Mouse (Mus musculus): ENCODE results near the gene Dnm3. TPM values are rescaled to one million over a fixed set of nuclear protein-coding genes. Genes with fewer than 3 reads are reported as not detected.

Gene Dnm3
- 10 to 100 TPM; 80.3 to 99.6 (median 83.3) TPM for total RNA-seq (2022)

DNA sequence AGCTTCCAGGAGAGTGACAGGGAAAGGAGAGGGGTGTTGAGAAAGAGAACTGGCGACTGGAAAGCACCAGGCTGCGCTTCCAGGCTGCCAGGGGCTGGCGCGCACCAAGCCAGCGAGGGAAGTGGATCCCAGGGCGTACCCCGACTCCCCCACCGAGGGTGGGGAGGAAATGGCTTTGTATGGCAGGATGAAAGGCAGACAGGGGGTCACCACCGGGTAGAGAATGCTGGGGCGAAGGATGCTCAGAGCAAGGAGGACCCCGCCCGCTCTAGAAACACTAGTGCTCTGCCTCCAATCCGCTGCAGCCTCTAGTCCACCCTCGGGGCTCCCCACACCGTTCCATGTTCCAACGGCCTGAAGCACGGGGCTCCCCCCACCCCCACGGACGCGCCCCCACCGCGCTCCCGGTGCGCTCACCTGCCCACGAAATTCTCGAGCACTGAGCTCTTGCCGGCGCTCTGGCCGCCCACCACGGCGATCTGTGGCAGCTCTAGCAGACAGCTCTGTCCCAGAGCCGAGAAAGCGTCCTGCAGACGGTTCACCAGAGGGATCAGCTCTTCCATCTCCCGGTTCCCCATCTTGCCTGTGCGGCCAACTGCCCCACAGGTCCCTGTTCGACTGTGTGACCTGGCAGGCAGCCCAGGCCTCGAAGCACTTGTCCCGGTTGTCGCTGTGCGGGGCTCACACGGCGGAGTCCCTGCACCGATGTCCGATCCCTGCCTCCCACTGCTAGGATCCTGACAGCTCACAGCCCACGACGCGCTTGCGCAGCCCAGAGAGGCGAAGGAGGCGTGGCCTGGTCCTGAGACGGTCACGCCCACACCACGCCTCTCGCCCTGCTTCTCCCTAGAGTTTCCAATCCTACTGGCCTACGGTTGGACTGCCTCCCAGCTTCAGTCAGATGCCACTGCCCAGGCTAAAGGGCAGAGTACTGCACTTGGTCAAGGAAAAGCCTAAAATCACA, at the start of gene Dnm3:
Dnm3 (minus strand) TSS at position 789 of the 964 bp plus-strand sequence.
- DNase-seq (ENCODE audit: low spot score in 2 of 2) = peak; percentile 90 to 91

DNA sequence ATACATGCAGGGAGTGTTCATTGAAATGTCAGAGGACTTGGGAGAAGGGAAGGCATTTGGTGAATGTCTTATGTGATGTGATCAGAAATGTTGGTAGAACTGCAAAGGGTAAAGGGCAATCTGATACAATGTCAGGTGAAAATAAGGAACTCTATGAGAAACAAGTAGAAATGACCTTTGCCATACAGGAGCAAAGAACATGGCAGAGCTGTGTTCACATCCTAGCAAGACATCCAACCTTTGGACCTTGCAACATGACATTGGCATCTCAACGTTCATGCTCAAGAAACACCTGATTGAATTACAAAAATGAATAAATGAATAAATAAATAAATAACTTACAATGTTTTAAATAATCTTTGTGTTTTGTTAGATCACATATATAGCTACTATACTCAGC, 37.3 kb upstream of the Dnm3 start:
- DNase-seq (ENCODE audit: low spot score in 2 of 2) = no peak

DNA sequence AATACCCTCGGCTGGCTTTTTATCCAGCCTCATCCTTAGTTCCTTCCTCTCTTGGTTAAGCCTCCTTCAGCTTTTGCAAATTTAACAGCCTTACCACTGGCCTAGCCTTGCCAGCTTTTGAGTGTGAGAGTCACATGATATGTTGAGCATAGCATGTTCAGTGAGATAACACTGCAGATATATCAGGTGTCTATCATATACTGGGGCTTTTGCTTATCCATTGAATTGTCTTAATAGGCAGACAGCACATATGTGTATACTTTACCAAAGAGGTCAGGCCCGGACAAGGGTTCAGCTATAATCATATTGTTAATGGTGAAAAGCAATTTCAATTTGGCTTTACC, 32.2 kb upstream of the Dnm3 start:
- DNase-seq (ENCODE audit: low spot score in 2 of 2) = no peak

DNA sequence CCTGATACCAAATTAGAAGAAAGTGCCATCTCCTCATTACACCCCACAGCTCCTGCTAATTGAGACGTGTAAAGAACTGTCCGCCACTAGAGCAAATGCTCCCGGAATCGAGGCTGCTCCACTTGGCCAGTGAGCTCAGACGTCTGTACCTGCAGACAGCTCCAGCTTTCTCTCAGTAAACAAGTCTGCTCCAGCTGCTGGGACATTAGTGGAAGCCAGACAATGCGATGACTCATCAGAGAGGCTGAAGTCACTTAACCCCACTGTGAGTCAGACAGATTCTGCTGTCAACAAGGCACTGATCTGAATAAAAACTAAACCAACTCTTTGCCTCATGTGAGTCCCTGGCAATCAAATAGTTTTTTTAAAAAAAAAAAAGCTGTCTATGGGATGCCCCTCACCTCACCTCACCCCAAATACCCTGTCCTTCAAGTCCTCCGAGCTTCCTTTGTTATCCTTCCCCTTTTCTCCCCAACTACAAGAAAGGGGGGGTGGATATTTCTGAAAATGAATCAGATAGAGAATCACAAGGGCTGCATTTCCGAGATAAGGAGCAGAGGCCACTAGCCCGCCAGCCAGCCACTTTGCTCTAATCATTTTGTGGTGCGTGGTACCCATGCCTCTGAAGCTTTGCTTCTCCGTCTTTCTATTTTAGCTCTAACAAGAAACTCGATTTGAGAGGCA, 31.6 kb upstream of the Dnm3 start:
- DNase-seq (ENCODE audit: low spot score in 2 of 2) = peak; percentile 14 to 36

DNA sequence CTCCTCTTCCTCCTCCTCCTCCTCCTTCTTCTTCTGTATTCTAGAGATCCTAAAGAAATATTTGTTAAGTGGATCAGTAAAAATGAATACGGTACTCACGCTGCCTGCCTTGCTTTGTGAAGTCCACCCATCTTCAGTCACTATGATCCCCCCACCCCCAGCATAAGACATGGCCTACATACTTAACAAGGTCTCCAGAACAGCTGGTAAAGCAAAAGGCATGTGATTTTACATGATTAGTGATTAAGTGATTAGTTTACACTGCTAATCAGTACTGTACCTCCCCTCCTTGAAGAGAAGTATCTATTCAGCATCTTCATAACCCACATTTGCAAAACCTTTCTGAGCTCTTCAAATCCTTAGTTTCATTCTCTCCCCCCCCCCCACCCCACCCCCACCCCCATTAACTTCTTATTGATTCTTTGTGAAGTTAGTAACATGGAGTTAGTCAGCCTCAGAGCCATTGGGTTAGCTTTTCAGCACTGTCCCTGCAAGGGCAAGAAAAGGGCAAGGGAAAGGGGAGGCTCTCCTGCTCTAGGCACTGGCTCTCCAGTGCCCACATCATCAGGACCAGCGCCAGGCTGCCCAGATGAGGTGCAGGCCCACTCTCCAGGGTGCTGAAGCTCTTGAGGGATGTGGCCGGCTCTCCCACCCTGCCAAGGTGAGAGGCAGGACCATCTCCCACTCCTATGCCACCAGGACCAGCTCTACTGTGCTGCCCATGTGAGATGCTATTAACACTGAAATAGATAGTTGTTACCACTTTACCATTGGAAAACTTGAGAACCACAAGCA, 30.6 kb upstream of the Dnm3 start:
- DNase-seq (ENCODE audit: low spot score in 2 of 2) = no peak

DNA sequence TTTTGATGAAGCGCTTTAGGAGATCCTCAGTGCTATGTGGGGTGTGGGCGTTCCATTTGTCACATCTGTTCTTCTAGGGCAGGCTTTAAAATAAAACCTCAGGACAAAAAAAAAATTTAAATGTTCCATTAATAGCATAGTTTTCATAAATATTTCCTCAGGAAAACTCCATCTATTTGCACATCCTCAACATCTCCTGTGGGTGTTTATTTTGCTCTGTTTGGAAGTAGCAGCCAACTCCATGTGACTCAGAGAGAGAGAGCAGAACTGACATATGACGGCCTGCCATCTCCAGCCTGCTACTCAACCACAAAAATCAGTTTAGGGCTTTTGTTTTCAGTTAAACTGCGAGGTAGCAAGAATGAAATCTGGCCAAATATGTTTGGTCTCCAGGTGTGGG, 28.7 kb upstream of the Dnm3 start:
- DNase-seq (ENCODE audit: low spot score in 2 of 2) = peak in 1 of 2 experiments; percentile 9

DNA sequence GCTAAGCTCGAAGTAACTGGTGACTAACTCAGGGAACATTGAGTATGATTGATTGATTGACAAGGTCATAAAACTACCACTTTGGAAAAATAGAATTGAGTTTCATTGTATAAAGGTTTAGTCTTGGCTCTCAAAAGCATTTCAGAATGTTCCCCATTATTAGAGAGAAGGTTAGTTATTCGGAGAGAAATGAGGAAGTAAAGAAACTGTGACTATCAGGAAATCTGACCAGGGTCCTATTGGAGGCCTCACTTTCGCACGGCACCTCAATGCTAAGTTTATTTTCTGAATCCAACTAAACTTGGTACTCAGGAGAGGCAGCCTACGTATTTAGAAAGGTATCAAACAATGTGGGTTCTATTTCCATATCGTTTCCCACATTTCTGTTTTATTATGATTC, 27.8 kb upstream of the Dnm3 start:
- no peak for DNase-seq (ENCODE audit: low spot score in 2 of 2)

DNA sequence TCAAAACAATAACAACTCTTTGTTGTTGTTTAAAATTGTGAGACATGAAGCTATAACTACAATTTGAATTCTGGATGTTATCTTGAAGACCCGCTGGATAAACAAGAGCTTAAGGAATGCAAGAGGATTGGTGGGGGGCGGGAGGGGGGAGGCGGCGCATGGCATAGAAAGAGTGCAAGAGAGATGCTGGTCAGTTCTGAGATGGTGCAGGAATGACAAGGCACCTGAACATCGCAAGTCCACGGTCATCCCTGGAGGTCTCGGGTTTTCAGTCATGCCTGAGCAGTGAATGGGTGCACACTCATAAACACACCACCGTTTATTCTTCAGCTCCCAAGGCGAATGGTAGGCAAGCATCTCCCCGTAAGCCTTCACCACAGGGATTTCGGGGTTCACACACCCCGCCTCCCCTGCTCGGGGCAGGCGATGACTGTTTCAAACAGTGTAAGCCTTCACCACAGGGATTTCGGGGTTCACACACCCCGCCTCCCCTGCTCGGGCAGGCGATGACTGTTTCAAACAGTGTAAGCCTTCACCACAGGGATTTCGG, 1.2 kb downstream of the Dnm3 start:
- no peak for DNase-seq (ENCODE audit: low spot score in 2 of 2)

DNA sequence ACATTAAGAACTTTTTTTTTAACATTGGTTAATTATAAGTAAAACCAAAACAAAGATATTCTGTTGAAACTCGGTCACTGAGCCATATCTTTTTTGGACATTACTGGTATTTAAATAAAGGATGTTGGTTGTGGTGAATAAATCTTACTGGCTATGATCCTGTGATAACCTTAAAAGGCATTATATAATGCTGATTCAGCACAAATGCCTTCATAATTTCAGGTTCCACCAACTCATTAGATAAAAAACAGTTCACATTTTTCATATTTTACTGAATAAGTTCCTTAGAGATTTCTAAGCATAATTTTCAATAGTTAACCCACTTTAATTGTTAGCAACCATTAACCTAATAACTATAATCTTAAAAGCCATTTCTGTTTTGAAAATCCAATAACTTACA, 4.9 kb downstream of the Dnm3 start:
- DNase-seq (ENCODE audit: low spot score in 2 of 2) = no peak

DNA sequence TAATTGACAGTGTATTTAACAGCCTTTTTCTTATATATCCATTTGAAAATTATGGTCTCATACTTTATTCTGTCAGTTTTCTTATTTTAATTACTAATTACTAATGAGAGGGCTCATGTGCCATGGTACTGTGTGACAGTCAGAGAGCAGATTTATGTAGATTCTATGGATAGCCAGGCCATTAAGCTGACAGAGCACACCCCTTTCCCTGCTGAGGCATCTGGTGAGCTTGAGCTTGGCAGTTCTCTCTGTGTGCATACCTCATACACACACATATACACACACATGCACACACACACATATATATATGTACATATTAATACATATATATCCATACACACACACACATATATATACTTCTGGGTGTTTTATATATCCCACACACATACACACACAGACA, 6.7 kb downstream of the Dnm3 start:
- DNase-seq (ENCODE audit: low spot score in 2 of 2) = no peak

DNA sequence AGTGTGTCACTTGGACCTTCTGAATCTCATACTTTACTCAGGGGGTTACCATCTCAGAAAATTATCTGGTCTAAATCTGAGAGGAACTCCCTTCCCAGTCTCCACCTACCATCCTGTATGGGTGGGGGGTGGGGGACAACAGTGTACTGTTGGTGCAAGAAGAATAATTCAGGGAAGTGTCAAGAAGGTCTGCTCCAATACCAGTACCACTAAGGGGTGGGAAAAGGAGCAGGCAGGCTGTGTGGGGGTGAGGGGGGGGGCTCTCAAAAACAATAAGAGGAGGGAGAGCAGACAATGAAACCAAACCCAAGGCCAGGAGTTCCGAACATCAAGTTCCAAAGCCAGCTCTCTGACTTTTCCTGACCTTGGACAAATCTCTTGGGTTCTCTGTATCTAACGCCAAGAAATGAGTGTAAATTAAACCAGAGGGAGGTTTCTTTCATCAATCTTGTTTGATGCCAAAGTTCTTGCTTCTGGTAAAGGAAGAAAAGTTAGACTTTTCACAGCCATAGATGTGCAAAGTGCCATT, 8.0 kb downstream of the Dnm3 start:
- DNase-seq (ENCODE audit: low spot score in 2 of 2) = no peak

DNA sequence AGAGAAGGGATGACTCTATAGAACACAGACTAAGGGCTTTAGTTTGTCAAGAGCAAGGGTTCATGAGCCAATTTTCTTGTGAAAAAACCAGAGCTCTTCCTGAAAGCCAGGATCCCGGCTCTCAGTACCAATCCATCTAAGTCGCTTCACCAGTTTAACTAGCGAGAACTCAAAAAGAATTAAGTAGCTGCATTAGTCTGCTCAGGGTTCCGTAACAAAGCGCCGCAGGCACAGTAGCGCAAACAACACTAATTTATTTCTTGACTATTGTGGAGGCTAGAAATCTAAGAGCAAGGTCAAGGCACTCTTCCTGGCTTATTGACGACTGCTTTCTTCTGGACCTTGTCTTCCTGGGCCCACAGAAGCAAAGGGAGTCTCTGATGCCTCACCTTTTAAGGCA, 14.2 kb downstream of the Dnm3 start:
- no peak for DNase-seq (ENCODE audit: low spot score in 2 of 2)

DNA sequence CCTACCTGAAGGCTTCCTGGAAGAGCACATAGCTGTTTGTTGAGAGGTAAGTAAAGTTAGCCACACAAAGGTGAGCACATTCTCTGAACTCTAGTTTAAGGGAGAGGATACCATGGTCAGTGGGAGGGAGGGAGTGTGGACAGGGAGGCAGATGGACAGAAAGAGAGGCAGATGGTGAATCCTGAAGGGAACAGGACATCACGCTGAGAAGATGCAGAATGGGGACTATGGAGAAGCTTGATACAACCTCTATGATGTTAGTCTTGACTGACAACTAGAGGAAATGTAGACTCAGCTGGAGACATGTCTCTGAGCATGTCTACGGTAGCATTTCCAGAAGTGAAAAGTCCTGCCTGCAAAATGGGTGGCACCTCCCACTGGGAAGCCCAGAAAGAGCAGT, 19.1 kb downstream of the Dnm3 start:
- DNase-seq (ENCODE audit: low spot score in 2 of 2) = no peak

DNA sequence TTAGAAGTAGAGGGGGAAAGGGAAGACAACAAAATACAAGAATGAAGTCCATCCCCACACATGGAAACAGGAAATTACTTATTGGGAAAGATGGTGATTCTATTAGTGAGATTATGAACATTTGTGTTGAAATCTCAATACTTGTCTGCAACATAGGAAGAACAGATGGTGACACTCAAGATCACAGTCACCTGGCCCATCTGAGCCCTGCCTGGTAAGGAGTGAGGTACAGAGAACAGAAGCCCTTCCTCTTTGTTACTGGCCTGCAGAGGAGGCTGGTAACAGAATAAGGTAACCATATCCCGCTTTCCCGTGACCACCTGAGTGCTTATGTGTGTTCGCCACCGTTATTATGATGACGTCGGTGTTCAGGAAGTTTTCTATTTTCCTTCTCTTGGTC, 21.0 kb downstream of the Dnm3 start:
- DNase-seq (ENCODE audit: low spot score in 2 of 2) = no peak

DNA sequence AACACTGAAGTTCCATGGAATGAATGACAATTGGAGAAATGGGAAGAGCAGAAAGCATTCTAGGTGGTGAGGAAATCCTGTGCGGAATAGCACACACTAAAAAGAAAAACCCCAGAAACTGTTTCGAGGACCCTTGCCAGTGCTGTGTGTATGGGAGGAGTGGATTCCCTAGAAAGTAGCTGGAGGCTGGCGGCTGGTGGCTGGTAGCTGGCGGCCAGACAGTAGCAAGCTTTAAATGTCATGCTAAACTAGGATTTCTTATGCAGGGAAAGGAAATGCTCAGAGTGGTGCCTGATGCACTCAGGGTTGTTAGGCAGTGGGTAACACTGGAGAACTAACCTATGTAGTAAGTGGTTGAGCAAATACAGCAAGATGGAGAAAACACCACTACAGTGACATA, 21.4 kb downstream of the Dnm3 start:
- DNase-seq (ENCODE audit: low spot score in 2 of 2) = no peak

DNA sequence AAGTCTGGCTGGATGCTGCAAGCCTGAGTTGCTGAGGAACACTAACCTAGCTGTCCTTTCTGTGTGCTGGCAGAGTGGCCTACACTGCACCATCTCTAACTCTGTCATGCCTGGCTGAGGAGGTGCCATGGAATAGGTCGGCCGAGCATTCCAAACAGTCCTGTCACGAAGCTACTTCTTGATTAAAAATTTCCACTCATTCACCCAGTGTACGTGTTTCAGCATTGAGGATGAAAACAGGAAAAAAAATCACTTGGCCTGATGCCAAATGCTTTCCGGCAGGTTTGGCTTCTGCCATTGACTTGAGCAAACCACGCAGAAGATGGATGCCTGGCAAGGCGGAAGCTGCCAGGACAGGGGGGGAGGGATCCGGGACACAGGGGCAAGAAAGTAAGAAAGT, 24.3 kb downstream of the Dnm3 start:
- no peak for DNase-seq (ENCODE audit: low spot score in 2 of 2)

DNA sequence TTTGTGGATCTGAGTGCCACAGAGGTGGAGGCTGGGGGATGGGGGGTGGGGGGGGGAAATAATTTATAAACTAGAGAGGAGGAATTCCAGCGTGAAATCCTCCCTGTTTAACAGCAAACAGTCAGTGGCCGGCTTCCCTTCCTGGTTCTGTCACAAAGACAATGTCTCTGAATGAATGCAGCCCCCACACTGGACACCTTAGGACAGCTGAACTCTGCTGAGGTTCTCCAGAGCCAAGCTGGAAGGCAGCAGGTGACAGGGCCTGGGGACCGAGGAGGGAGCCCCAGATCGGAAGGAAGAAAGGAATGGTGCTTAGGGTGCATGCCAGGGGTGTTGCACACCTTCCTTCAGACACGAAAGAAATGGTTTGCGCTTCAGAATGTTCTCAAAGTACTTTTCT, 24.8 kb downstream of the Dnm3 start:
- DNase-seq (ENCODE audit: low spot score in 2 of 2) = no peak

DNA sequence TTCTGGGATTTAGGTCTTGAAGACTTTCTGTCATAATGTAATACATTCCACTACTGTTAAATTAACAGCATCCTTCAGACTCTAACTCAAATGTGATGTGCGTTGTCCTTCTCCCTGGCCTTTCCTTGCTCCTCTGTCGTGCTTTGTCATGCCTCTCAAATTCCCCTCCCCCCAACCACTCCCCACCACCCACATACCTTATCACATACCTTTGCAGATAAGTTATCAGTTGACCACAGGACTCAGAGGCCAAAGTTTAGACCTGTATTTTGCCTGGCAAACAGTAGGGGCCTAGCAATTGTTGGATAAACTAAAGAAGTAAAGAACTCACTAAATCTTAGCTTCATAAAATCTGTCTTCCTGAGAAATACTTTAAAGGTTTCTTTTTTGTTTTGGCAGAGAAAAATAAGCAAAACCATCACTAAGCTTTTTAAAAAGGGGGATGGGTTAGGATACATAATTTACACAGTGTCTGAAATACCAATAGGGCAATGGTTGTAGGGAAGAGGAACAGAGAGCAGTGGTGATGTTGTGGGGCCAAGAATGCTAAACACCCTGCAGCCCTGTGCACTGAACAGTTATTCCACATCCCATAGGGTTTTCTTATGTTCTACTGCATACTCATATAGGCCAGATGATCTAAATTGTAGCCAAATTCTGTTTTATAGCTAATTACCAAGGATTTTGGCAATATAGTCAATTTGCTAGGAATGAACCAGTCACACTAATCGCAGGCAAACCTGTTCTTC, 28.5 kb downstream of the Dnm3 start:
- no peak for DNase-seq (ENCODE audit: low spot score in 2 of 2)

DNA sequence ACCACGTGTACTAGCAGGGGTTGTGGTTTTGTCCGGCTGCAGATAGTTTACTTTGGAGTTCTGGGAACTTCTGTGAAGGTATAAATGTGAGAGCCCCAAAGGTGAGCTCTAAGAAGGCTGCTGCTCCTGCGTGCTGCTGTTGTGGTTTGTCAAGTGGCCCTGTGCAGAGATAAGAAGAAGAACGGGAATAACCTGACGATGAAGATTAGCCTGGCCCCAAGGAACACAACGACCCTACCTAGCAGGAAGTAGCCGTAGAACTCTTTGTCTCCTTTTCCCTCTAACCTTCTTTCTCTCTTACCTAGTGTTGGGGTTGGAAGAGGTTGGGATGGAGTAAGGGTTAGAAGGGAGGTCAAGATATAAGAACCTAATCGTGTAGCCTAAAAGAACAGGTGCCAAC, 33.0 kb downstream of the Dnm3 start:
- DNase-seq (ENCODE audit: low spot score in 2 of 2) = no peak

DNA sequence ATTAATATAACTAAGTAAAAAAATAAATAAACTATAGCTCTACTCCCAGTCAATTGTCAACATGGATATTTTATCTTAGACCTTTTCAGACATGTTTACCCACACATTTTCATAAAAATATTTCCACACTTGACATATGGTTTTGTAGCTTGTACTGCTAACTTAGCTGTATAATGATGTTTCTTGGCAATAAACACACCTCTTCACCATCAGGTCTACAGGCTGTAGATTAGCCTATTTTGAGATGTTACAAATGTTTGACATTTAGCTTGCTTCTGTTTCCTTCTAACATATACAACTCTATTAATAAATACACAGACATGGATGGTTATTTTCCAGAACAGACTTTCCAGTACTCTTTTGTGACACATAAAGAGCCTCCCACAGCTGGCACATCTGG, 38.3 kb downstream of the Dnm3 start:
- no peak for DNase-seq (ENCODE audit: low spot score in 2 of 2)

DNA sequence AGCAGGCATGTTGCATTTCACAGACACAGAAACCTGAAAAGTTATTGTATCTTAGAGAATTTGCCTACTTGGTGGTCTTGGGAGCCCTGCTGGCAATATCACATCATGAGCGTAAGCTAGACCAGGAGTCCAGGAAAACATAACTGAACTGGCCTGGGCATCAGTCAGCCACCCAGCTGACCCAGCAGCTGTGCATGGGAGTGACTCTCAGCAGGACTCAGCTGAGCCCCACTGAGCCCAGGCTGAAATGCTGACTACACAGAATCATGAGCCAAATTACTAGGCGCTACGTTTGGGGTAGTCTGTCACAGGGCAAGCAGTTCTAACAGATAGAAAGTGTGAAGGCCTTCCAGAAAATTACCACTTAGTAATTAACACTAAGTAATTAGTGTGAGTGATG, 41.2 kb downstream of the Dnm3 start:
- no peak for DNase-seq (ENCODE audit: low spot score in 2 of 2)
